Mouse (Mus musculus): ENCODE results near the gene Tmf1. TPM values are rescaled to one million over a fixed set of nuclear protein-coding genes. Genes with fewer than 3 reads are reported as not detected.

Tmf1 gene
- total and polyA plus RNA-seq, 2 experiments from 2014 or later, result 8.1 to 29.1 TPM

GRCm38 (mm10) chr6:97106106-97106505 is 72.8 kb downstream of the Tmf1 start:
- Histone ChIP-seq H3K27me3 (ENCODE audit: control insufficient read depth, insufficient read depth, low read length) (0 out of 2 replicates have a peak, but pooled peaks cover 4% of the 10 kb centered on the region), H3K9me3 (replicated peaks; ENCODE audit: control insufficient read depth, low read length) (no peaks in the 10 kb centered on the region), H3K4me2 (ENCODE audit: low read depth, low read length) (no peak overlapping the region), H3K9ac (replicated peaks; ENCODE audit: low read depth, low read length) (no peak overlapping the region), H3K36me3 (replicated peaks; ENCODE audit: control insufficient read depth, insufficient read depth, low read length) (peaks cover 5% of the 10 kb centered on the region), H3K4me1 (ENCODE audit: control insufficient read depth, insufficient read depth) (no peaks in the 10 kb centered on the region), H3K27ac (ENCODE audit: low read depth) (no peak overlapping the region), H3K4me3 (ENCODE audit: low read depth, low read length) (no peak overlapping the region)
- no peak for TF ChIP-seq CTCF (IDR thresholded peaks at IDR 0.05; ENCODE audit: low read depth)
- no peak for TF ChIP-seq EP300 (IDR thresholded peaks at IDR 0.05; ENCODE audit: low read depth)
- DNase-seq (ENCODE audit: low spot score) (no peak), ATAC-seq (ENCODE audit: insufficient read depth, low read depth) (no peak)
- WGBS, result 76% methylated on average over 8 of the region's 8 CpGs

DNA sequence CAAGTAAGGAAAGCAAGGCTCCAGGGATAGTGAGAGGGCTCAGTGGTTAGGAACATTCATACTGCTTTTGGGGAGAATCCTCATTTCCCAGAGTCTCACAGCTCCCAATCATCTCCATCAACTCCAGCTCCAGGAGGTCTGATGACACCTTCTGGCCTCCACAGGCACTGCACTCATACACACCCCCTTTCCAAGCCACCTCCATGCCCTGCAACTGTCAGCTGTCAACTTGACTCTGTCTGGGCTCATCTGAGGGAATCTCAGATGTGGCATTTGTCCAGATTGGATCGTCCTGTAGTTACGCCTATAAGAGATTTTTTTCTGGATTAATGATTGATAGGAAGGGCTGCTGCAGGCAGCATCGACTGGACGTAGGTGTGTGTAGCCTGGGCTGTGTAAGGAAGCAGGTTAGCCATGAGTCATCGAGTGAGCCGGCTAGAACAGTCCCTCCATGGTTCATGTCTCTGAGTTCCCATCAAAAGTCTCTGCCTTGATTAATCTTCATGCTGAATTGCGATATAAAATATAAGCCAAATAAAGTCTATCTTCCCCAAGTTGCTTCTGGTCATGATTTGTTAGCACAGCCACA is 74.6 kb downstream of the Tmf1 start:
- no peak overlapping the region for H3K4me2 ChIP-seq (ENCODE audit: low read depth, low read length)
- WGBS, result 76% methylated on average over 7 of the region's 7 CpGs
- H3K9ac ChIP-seq (replicated peaks; ENCODE audit: low read depth, low read length), result no peak overlapping the region
- no peaks in the 10 kb centered on the region for H3K36me3 ChIP-seq (replicated peaks; ENCODE audit: control insufficient read depth, insufficient read depth, low read length)
- H3K4me1 ChIP-seq (ENCODE audit: control insufficient read depth, insufficient read depth), result no peaks in the 10 kb centered on the region
- no peaks in the 10 kb centered on the region for H3K9me3 ChIP-seq (replicated peaks; ENCODE audit: control insufficient read depth, low read length)
- TF ChIP-seq CTCF (IDR thresholded peaks at IDR 0.05; ENCODE audit: low read depth) (peak; percentile 41), EP300 (IDR thresholded peaks at IDR 0.05; ENCODE audit: low read depth) (no peak)
- H3K4me3 ChIP-seq (ENCODE audit: low read depth, low read length), result no peak overlapping the region
- H3K27ac ChIP-seq (ENCODE audit: low read depth), result no peak overlapping the region
- DNase-seq (ENCODE audit: low spot score) (no peak), ATAC-seq (ENCODE audit: insufficient read depth, low read depth) (no peak)
- H3K27me3 ChIP-seq (ENCODE audit: control insufficient read depth, insufficient read depth, low read length), result 0 out of 2 replicates have a peak, but pooled peaks cover 4% of the 10 kb centered on the region

Other genes with a start within 250 kb of the Tmf1 start
- 0.89 TPM in 1 of 2 replicates, not detected in the other for gene Fam19a4, start 118.7 kb downstream of the Tmf1 start, total RNA-seq (2014; rRNA removed; ENCODE audit: low replicate concordance)
- not detected in 2 replicates for gene Fam19a4, start 118.7 kb downstream of the Tmf1 start, polyA plus RNA-seq (2015; fragmentation: Nextera tagmentation; extraction: Ambion mirVana)
- 13.9 and 40.0 TPM in 2 replicates for gene Eogt, start 29.9 kb downstream of the Tmf1 start, total RNA-seq (2014; rRNA removed; ENCODE audit: low replicate concordance)
- 6.6 and 7.0 TPM in 2 replicates for gene Eogt, start 29.9 kb downstream of the Tmf1 start, polyA plus RNA-seq (2015; fragmentation: Nextera tagmentation; extraction: Ambion mirVana)
- 71.6 and 79.7 TPM in 2 replicates for gene Uba3, start 26.5 kb upstream of the Tmf1 start, total RNA-seq (2014; rRNA removed; ENCODE audit: low replicate concordance)
- 54.4 and 58.3 TPM in 2 replicates for gene Uba3, start 26.5 kb upstream of the Tmf1 start, polyA plus RNA-seq (2015; fragmentation: Nextera tagmentation; extraction: Ambion mirVana)
- 70.3 and 103 TPM in 2 replicates for gene Arl6ip5, start 31.6 kb upstream of the Tmf1 start, total RNA-seq (2014; rRNA removed; ENCODE audit: low replicate concordance)
- 83.7 and 91.1 TPM in 2 replicates for gene Arl6ip5, start 31.6 kb upstream of the Tmf1 start, polyA plus RNA-seq (2015; fragmentation: Nextera tagmentation; extraction: Ambion mirVana)
- 6.4 and 8.9 TPM in 2 replicates for gene Lmod3, start 73.6 kb upstream of the Tmf1 start, total RNA-seq (2014; rRNA removed; ENCODE audit: low replicate concordance)
- 34.5 and 39.1 TPM in 2 replicates for gene Lmod3, start 73.6 kb upstream of the Tmf1 start, polyA plus RNA-seq (2015; fragmentation: Nextera tagmentation; extraction: Ambion mirVana)